Mouse (Mus musculus) embryo, embryonic 10 days (tissue): ENCODE measurements at regions not wholly inside any gene's neighbourhood (a gene's known extent, or its start where the extent isn't known, plus 50 kb on each side); places are given as distances from the start of the nearest gene placed in this dataset.

Experiments used
- DNase-seq: peaks from one replicate; pipeline ENCODE4 v3.0.0-alpha.2; 2015; ENCODE audit warnings: low spot score

- DNase-seq: no peak
Observed at GRCm38 (mm10) chr2:159138603-159139002, 344.0 kb downstream of the Dhx35 start.

DNA sequence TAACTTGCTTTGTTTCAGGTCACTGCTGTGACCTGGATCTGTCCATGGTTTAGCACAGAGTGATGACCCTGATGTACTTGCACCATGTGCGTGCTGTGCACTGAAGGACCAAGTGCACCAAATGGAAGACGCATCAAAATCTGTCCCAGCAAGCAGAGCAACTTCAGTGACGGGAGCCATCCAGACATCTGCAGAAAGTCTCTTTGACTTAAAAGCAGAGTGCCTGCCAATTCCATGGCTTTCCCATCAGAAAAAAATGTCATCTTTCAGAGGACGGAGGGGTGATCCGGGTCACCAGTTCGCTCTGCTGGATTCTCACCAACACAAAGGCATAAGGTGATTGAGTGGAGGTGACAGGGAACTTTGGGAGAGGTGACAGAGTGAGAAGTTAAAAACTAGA, 351.4 kb downstream of the Dhx35 start:
- DNase-seq: no peak

- DNase-seq: peak; percentile 72
Observed at GRCm38 (mm10) chr2:159163985-159164384, 369.4 kb downstream of the Dhx35 start.

GRCm38 (mm10) chr2:159168553-159169064, 374.0 kb downstream of the Dhx35 start:
- no peak for DNase-seq

GRCm38 (mm10) chr2:159196156-159196555, 401.5 kb downstream of the Dhx35 start:
- peak; percentile 32 for DNase-seq

GRCm38 (mm10) chr2:159232266-159232665, 437.7 kb downstream of the Dhx35 start:
- no peak for DNase-seq

- DNase-seq: no peak
Observed at GRCm38 (mm10) chr2:159235000-159235399, 440.4 kb downstream of the Dhx35 start.

- DNase-seq: no peak
Observed at GRCm38 (mm10) chr2:159250065-159250464, 455.5 kb downstream of the Dhx35 start.

- no peak for DNase-seq
Observed at GRCm38 (mm10) chr2:159250993-159251665, 456.5 kb downstream of the Dhx35 start.

DNA sequence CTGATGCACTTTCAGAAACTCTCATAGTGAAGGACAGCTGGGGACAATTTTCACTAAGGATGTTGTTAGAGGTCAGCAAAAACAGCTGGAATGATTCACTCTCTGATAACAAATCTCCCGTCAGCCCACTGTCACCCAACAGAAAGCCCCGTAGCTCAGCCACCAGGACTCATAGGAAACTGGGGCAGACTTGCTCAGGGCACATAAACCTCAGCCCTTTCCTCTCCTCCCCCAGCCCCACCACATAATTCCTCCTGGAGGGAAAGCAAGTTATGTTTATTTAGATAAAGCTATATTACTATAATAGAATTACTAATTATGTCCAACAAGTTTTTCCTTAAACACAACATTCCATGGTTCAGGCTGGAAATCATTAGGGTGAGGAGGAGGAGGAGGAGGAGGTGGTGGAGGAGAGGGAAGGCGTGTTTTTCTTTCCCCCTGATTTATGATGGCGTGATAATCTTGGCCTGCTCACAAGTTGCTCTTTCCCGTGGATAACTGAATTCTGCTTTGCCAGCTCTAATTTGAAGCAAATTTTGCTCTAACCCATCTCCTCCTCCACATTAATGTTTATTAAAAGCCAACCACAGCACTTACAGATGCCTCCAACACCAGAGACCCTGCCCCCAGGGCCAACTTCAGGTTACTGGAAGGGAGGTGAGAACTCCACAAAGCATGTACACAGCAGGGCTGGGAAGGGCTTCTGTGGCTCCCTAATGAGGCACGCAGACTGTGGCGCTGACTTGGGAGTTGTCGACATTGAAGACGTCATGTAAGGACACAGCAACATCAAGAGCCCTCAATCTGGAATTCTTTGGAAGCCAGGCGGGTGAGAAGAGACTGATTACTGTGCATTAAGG, 475.8 kb downstream of the Dhx35 start:
- DNase-seq: peak; percentile 32

DNA sequence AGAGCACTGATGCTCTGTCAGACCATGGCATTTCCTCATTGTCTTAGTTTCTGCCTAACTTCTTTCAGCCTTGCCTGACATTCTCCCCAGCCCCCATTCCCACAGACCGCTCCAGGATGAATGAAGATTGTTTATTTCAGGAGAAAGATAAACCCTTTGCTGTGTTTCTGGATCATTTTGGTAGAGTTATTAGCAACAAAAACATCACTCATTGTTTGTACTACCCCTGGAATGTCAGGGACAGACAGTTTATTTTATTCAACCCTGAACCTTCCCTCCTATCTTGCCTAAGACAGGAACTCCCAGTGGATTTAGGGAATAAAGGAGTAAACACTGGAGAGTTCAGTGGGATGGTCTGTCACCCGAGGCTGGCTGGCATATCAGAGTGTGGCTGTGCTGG, 484.3 kb downstream of the Dhx35 start:
- no peak for DNase-seq

DNA sequence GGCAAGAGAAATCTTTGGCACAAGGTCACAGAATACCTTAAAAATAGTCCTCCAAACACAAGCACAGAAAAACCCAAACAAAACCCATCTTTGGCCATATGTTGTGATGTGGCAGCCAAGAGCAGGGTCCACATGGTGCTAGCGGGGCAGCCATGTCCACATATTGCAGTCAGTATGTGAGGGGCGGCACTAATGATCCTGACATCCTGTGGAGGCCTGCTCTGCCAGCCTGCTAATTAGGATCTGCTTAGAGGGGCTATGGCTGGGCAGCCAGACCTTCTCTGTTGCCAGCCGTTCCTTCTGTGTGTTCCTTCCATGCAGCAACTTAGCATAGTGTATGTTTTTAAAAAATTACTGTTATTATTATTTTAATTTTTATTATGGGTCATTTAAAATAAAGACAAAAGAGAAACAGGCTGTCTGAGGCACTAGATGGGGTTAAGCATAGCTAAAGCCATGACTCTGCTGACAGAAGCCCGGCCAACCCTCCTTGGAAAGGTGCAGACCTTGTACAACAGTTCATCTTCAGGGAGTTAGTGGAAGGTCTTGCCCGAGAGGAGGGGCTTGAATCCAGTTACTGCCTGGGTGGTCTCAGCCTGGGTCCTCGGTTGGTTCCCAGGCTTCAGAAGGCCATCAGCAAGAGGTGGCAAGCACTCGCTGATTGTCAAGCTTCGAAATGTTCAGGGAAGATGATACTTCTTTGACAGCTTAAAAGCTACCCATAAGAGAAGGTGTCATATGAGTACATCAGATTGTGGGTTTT, 487.1 kb downstream of the Dhx35 start:
- no peak for DNase-seq

GRCm38 (mm10) chr2:159284100-159284499, 489.5 kb downstream of the Dhx35 start:
- no peak for DNase-seq

GRCm38 (mm10) chr2:159284525-159285189, 490.1 kb downstream of the Dhx35 start:
- DNase-seq: no peak

GRCm38 (mm10) chr2:159287996-159288563, 493.5 kb downstream of the Dhx35 start:
- DNase-seq: no peak

DNA sequence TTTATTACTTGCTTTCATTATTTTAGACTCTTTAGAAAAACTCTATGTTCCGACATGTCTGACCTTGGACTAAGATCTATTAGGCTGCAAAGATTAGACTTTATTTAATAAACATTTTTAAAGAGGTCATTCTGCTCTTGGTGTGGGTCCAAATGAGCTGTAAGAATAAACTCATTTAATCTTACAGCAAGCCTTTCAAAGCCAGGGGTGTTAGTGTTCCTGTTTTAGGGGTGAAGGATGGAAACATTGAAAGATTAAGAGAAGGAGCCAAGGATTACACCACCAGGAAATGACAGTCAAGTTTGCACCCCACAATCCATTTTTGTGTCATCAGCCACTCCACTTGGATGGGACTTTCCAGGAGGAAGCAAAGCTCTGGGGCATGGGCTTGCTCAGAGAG, 495.5 kb downstream of the Dhx35 start:
- no peak for DNase-seq

DNA sequence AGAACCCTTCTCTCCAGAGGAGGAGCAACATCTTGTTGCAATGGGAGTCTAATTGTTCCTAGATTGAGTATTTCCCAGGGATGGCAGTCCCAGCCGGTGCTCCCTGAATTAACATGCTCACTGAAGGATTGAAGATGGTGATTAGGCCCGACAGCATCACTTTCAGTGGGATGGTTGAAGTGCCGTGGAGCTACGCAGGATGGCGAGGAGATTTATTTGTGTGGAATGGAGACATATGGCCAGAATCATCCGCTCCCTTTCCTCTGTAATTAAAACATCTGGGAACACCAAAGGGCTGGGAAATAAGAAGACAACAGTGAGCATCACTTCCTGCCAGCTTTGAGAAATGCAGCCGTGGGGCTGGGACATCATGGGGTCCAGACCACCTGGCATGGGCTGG, 512.4 kb downstream of the Dhx35 start:
- peak; percentile 10 for DNase-seq

DNA sequence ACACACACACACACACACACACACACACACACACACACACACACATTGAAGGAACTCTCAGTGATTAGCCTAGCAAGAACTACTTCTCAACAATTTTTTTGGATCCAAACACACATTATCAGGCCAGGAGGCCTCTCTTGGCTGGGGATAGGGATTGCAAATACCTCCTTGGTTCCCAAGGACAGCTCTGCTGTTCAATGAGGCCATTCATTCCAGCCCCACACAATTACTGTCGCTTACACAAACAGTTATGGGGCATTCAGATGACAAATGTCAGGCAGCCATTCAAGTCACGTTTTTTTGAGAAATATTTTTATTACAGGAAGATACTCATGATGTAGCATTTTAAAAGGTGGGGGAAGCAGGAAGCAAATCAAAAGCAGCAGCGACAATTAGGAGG, 540.1 kb downstream of the Dhx35 start:
- no peak for DNase-seq

GRCm38 (mm10) chr2:159336646-159337045, 542.0 kb downstream of the Dhx35 start:
- no peak for DNase-seq

- DNase-seq: no peak
Observed at GRCm38 (mm10) chr2:159343624-159344560, 549.3 kb downstream of the Dhx35 start.
